Mouse (Mus musculus) C2C12 (cell line): ENCODE results near the gene Calb2.

Experiments used
- CTCF ChIP-seq: IDR thresholded peaks from one replicate; pipeline ENCODE4 v1.5.1; 2011; ENCODE audit not compliant: control insufficient read depth, insufficient read depth, insufficient read length
- MYOG ChIP-seq: IDR thresholded peaks from one replicate; pipeline ENCODE4 v1.6.1; 2011; ENCODE audit not compliant: control insufficient read depth, insufficient read length; ENCODE audit errors: extremely low read depth

DNA sequence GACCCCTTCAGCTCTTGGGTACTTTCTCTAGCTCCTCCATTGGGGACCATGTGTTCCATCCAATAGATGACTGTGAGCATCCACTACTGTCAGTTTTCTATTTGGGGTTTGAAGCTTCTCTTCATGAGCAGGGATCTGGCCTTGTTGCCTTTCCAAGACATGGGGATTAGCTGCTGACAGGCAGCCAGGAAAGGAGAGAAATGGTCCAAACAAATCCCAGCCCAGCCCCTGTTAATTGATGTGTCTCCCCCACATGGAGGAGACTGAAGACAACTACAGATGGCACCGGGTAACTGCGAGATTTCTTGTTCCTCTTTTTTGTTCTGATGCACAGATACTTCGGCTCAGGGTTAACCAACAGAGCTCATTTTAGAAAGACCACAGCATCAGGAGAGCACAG lies 27.9 kb downstream of the Calb2 start:
- TF ChIP-seq CTCF (no peak), MYOG (no peak)
